Mouse (Mus musculus) megakaryocyte, adult 5-6 weeks (primary cell): Measurements from ENCODE around the gene Myadm. TPM values are rescaled to one million over a fixed set of nuclear protein-coding genes. Genes with fewer than 3 reads are reported as not detected.

Experiments
- total RNA-seq, 2 experiments: library from RNA; stranded (forward) in 1 of 2; stranded (reverse) in 1 of 2; fragments of 153-499, 151-499 nt in 1 of 2; fragments of 221-1000, 200-1000 nt in 1 of 2; gene quantifications; 2 replicates each; pipeline versions ENCODE4 v1.2.3 to v1.2.4; 2015 to 2017

The Myadm gene
- total RNA-seq, 2 experiments from 2014 or later = 75.7 to 261 TPM

Other genes with a start within 250 kb of the Myadm start
- gene AU018091, start 119.9 kb upstream of the Myadm start, total RNA-seq (2015) = not detected in 2 replicates
- gene AU018091, start 119.9 kb upstream of the Myadm start, total RNA-seq (2017) = not detected in 2 replicates
- gene Nlrp12, start 39.3 kb upstream of the Myadm start, total RNA-seq (2015) = 3.9 and 4.0 TPM in 2 replicates
- 7.5 and 7.8 TPM in 2 replicates for gene Nlrp12, start 39.3 kb upstream of the Myadm start, total RNA-seq (2017)
- 1.3 and 1.6 TPM in 2 replicates for gene Prkcg, start 99 bp downstream of the Myadm start, total RNA-seq (2015)
- gene Prkcg, start 99 bp downstream of the Myadm start, total RNA-seq (2017) = 0.81 and 0.92 TPM in 2 replicates
- gene Cacng7, start 43.9 kb downstream of the Myadm start, total RNA-seq (2015) = not detected in 2 replicates
- not detected in 2 replicates for gene Cacng7, start 43.9 kb downstream of the Myadm start, total RNA-seq (2017)
- not detected in 2 replicates for gene Cacng8, start 101.6 kb downstream of the Myadm start, total RNA-seq (2015)
- not detected in 2 replicates for gene Cacng8, start 101.6 kb downstream of the Myadm start, total RNA-seq (2017)
- not detected in 2 replicates for gene Cacng6, start 135.1 kb downstream of the Myadm start, total RNA-seq (2015)
- not detected in 2 replicates for gene Cacng6, start 135.1 kb downstream of the Myadm start, total RNA-seq (2017)
- gene Tarm1, start 213.5 kb downstream of the Myadm start, total RNA-seq (2015) = 28.4 and 35.7 TPM in 2 replicates
- 18.3 and 19.1 TPM in 2 replicates for gene Tarm1, start 213.5 kb downstream of the Myadm start, total RNA-seq (2017)